Mouse (Mus musculus) liver, postnatal 0 days (tissue): ENCODE results near the gene Rbm4b.

Source experiments
- CTCF ChIP-seq: sonication (generic); IDR thresholded peaks from 2 replicates; pipeline ENCODE4 v1.5.1; 2016; ENCODE audit warnings: antibody characterized with exemption, low read depth
- EP300 ChIP-seq: IDR thresholded peaks from 2 replicates; pipeline ENCODE4 v1.6.1; 2016; ENCODE audit warnings: antibody characterized with exemption, low read depth, mild to moderate bottlenecking

- TF ChIP-seq CTCF (no peak), EP300 (no peak)
Measured at GRCm38 (mm10) chr19:4733052-4733451, 23.2 kb upstream of the Rbm4b start.
